Mouse (Mus musculus): ENCODE results near the gene Bcl9. TPM values are rescaled to one million over a fixed set of nuclear protein-coding genes. Genes with fewer than 3 reads are reported as not detected.

Gene Bcl9
- total RNA-seq, 1 experiment from 2014 or later: 25.0 TPM

DNA sequence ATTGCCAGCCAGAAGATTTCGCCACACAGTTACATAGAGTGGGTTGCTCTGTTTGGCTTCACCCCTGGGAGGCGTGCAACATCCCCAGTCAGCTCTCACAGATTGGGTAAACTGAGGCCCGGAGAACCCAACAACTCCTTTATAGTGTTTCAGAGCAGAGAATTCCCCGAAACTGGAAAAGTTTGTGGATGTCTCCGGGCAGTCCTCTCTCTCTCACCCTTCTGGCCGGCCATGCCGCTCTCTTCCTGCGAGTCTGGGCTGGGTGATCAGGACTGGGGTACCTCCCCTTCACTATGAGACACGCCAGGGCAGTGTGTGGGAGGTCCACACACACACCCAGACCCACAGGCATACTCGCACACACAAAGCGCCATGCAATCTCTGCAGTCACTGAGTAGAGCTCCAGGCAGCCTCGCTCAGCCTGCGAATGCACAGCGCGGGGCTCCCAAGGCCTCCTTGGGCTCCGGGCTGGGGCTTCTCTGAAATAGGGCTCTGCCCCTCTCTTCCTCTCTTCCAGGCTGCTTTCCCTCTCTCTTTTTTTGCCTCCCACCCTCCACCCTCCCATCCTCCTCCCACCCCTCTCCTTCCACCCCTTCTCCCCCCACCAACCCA, 670 bp downstream of the Bcl9 start:
- peak; percentile 53 for DNase-seq

DNA sequence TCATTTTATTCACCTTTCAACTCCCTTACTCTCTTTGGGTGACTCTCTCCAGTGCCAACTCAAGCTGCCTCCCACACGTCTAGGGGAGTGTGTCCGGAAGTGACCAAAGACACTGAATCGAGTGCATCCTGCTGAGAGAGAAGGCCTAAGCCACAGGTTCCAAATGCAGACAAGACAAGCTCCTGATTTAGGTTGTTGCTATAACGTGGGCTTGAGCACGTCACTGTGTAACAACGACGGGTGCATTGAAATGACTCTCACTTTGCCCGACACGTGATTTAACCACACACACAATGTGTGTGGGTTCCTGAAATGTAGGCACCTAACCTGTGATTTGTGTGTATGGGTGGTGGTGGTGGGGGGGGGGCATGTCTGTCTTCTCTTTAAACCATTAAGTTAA, 3.4 kb downstream of the Bcl9 start:
- no peak for DNase-seq

DNA sequence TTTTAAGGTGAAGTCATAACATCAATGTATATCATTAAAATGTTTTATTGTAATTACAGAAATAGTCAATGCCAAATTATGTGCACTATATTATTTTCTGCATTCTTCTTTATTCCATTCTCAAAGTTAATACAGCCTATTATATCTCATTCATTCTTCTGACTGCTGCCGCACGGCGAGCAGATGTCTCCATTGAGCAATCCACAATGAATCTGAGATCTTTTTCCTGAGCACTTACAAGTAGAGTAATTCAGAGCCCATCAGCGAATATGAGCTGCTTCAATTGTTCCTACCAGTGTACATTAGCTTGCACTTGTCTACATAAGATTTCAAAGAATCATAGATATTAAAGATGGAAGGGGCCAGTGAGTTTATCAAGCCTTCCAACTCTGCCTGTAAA, 12.8 kb downstream of the Bcl9 start:
- no peak for DNase-seq

DNA sequence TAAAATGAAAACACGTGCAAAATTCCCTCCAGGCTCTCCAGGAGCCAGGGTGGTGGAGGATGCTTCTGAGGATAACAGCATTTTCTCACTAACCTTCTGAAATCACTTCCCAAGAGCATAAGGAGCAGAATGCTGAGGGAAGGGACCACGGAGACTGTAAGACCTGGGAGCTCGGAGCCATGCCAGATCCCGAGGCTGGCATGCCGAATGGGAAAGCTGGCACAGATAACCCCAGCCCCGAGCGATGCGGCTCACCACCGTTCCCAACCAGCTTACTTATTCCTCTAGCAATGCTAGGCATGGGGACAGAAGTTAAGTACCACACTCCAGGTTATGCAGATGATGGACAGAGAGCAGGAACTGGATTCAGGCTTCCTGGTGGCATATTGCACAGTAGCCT, 13.7 kb downstream of the Bcl9 start:
- no peak for DNase-seq

DNA sequence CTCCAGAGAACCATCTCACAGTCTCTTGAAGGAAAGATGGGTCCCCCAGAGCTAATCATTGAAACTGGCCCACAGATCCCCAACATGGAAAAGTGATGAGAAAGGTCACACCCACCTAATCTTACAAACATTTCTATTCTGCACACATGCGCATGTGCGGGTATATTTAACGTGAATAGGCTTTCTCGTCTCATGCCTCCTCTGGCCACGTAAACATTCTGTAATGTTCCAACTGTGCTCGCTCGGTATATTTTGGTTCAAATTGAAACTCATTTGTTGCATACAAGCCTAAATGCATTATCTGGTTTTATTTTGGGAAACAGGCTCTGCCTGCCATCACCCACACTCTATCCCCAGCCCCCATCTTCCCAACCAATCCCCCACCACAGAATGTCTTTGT, 16.3 kb downstream of the Bcl9 start:
- no peak for DNase-seq

DNA sequence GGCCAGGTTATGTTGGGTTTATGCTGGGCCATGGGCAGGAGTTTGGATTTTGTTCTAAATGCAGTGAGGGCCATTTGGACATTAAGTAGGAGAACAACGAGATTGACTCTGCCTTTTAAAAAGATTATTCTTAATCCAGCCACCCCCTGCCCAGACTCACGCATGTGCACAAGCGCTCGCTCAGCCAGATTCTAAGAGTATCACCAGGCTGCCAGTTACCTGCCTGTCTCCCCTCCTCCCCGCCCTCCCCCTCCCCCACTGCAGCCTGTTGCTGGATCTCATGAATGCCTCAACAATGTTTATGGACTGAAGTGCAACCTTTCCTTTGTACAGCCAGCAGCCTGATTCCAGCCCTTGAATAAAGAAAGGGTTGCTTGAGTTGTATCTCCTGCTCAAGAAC, 22.0 kb downstream of the Bcl9 start:
- no peak for DNase-seq

DNA sequence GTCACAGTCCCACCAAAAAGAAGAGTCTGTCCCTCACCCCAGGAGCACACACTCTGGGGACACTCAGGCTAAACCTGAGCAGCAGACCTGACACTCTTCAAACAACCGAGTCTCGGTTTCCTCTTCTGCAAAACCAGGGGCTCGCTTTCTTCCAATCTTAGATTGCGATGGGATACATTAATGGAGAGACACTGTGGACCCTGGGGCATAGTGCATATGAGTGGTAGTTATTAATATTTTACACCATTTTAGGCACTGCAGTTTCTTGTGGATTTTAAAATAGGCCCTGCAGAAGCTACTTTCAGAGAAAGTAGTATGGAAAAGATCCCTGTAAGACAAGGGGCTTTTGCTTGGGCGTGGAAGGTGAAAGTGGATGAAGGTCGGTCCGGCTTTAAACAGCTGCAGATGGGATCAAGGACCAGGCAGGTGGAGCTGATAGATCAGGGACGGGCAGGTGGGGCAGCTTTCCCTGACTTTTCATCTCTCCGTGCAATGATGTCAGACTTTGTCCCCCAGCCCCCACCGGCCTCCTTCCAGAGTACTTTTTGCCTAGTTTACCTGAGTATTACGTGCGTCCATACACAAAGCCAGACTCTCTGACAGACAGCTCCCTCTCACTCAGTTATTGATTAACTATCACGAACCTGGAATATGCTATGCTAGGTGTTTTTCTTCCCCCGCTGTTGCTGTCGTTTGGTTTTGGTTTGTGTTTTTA, 23.0 kb downstream of the Bcl9 start:
- DNase-seq: no peak

DNA sequence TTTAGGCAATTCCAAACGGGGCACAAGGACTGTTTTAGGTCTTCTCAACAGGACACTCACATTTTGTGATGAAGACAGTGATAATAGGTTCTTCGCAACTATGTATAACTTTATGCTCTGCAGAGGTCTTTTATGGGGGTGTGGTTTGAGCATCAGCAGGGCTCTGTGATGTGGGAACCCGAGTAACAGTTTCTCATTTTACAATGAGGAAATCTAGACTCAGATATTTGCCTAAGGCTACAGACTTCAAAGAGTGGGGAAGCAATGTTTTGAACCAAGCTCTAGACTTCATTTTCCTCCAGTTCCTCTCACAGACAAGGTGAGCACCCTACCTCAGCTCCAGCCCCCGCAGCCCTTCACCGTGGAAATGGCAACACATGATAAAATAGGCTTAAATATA, 23.8 kb downstream of the Bcl9 start:
- no peak for DNase-seq

DNA sequence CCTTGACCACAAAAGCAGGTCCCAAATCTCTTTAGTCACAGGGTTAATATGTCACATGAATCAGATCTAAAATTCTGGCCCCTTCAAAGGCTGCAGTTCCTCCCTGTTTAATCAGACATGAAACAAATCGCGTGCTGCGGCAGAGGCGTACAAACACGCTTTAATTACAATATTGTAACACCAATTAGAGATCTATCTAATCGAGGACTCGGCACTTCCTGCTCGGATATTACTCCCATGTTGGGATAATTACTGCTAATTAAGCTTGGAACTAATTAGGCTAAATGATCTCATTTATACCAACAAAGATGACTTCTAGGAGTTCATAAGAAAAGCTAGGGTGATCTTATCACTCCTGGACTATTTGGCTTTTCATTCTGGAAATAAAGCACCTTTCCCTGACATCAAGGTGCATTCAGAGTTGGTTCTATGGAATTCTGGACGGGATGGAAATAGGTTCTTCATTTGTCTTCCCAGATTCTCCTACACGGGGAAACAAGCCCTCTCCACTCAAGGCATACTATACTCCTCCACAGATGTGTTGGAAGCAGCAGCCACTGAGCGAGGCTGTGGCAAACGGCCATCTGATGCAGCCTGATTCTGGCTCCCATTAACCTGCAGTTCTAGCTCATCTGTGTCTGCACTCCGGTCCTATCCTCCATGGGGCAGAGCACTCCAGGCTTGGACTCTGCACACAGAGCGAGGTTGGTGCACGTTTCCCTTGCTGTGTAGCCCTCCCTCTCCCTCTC, 31.9 kb downstream of the Bcl9 start:
- DNase-seq: no peak

DNA sequence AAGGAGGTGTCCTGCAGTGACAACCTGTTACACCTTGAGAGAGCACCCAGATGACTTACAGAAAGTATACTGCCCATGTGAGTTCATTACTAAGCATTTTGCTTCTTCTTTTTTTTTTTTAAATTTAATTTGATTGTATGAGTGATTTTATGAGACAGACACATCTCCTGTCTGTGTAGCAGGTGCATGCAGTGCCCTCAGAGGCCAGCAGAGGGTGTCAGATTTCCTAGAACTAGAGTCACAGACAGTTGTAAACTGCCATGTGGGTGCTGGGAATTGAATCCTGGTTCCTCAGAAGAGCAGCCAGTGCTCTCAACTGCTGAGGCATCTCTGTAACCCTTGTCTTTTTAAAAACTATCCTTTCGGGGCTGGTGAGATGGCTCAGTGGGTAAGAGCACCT, 35.5 kb downstream of the Bcl9 start:
- no peak for DNase-seq

DNA sequence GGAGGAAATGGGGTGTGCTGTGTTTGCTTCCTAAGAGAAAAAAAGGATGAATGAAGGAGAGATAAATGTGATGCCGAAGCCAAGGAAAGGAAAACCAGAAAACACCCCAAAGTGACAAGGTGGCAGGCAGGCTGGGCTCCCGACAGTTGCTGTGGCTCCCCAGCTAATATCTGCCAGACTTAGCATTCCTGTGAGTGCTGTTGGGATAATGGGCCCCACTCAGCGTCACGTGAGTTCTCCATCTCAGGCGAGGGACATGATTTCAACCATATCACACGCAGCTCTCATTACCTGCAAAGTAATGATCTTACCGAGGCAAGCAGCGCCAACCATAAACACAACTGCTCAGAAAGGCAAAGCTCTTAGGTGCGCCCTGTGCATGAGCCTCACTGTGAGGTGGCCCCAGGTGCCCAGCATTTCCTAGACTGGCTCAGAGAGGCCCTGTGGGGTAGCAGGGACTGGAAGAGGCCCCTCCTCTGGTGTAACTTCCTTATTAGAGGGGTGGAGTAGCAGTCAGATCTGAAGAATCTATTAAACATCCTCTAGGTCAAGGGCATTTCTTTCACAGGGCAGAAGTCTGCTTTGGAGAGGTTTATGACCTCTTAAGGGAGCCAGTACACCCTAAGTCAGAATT, 41.9 kb downstream of the Bcl9 start:
- DNase-seq: no peak

DNA sequence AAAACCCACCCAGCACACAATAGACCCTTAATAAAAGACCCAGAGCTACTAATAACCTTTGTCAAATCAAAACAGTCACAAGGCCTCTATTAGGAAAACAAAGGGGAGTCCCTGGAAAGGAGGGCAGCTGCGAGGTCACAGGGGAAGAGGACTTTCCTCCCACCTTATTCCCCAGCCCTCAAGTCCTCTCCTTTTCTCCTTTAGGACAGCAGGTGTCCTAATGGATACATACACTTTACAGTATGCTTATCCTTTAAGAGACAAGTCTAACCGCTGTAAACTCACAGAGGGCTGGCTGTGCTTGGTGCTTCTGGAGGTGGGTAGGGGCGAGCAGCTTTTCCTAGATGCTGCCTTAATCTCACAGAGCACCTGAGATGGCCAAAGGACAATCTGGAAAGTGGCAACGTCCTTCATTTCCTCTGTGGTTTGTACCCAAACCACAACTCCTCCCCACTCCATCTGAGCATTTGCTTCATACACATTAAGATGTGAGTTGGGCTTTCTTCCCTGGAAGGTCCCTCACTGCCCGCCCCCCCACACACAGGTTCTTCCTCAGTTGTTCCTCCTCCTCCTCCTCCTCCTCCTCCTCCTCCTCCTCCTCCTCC, 42.8 kb downstream of the Bcl9 start:
- no peak for DNase-seq

DNA sequence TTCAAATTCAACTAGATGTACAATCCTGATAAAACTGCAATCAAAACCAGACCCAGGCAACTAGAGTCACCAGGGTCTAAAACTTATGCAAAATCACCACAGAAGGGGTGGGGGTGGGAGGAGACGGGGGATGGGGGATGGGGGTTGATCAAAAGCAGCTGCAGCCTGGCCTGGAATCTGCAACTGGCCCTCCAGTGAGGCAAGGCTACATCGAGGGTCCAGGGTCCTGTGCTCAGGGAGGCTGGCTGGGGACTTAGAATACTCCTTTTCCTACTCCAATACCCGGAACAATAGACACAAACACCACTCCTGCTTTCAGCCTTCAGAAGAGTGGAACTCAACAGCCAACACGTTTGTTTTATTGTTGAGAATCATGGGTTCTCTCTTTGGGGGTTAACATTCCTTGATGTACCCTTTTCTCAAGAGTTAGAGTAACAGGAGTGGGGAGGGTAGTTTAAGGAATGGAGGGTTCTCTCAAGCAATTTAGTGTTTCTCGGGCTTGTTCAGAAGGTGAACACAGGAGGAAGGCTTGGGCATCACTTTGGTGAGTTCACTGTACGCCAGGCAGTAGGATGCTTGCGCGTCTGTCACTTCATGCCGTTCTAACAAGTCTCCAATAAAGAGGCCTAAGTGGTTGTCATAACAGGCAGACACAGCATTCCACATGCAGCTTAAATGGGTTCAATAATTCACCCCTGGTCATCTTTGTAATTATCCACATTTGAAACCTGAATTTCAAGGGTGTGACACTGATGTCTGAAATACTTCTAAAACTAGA, 43.7 kb downstream of the Bcl9 start:
- no peak for DNase-seq

DNA sequence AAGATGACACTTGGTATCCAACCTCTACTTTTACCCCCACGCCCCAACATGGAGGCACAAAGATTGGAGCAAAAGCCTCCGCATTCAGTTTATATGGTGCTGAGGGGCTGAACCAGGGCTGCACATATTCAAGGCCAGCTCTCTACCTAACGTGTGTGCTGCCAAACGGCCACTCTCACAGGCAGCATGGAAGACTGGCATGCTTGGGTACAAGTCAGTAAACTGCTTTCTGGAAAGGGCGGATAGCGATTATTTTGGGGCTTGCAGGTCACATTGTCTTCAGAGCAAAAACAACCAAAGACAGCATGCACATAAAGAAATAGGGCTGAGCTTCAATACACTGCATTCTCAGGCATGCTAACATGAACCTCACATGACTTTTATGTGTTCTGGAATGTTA, 44.8 kb downstream of the Bcl9 start:
- no peak for DNase-seq

DNA sequence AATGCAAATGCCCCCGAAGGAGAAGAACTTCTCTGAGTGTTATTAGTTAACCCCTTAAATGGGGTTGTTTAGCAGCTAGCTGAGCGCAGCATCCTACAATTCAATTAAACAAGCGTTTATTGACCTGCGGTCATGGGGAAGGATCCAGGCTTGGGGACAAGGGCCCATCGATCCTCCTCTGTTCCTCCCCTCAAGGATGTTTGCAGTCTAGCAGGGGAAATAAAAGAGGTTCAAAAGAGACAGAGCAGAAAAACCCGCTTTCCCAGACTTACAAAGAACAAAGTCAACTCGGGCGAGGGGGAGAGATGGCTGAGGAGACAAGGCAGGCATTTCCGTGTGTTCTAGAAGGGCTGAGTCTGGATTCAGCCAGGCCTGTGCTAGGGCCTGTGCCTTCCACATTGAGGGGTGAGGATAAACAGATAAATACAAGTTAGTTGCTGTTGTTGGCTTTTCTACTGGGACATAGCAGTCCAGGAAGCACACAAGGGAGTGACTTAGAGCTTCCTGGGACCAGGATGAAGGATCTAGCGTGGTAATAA, 55.0 kb downstream of the Bcl9 start:
- no peak for DNase-seq

DNA sequence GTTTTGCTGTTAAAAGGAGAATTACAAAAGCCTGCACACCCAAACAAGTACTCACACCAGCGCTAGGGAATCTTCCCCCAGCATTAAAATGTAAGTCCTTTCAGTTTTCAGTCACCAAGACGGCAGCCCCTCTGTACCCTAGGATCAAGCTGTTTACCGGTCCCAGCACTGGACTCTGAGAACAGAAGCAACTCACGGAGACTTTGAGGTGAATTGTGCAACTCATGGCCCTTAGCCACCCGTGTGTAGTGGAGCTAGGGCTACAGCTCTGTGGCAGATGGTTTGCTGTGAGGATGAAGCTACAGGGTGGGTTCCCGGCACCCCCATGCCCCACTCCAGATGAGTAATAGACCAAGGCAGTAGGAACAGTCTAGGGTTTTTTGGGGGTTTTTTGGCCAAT, 55.9 kb downstream of the Bcl9 start:
- DNase-seq: no peak

DNA sequence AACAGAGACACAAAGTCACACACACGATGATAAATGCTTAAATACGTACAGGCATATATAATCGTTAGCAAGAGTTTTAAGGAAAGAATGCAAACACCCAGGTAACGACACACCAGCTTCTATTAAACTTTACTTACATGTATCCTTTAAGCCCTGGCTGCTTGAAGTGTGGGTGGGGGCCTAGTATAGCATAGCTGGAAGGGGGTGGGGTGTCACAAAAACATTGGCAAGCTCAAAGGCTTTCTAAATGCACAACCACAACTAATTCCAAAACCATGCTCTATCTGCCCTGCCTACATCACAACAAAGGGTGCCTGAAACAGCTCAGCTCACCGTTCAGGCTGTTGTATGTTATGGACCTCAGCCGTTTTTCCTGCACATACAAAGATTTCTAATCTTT, 57.9 kb downstream of the Bcl9 start:
- no peak for DNase-seq

DNA sequence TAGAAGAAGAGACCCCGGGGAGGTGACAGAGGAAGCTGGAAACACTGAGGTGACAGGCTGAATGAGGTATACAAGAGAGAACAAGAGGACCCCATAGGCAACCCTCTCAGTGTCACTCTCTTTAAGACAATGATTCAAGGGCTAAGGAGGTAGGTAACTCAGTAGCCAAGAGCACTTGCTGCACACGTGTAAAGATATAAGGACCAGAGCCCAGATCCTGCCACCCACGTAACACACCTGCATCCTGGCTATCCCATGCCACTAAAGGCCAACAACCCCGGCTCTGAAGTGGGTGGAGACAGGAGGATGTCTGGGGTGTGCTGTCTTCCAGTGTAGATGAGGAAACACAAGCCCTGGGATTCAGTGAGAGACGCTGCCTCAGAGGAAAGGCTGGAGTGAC, 58.4 kb downstream of the Bcl9 start:
- no peak for DNase-seq

DNA sequence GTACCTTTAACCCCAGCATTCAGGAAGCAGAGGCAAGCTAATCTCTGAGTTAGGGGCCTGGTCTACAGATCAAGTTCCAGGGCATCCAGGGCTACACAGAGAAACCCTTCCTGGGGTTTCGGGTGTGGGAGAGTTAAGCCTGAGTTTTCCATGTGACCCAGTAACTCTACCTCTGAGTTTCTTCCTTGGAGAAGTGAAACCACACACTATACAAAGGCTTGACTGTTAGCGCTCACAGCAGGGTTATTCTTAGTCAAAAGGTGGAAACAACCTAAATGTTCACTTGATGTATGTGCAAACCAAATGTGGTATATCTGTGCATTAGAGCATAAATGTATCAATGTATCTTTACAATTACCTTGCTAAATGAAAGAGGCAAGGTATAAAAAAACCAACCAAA, 59.2 kb downstream of the Bcl9 start:
- DNase-seq: no peak

DNA sequence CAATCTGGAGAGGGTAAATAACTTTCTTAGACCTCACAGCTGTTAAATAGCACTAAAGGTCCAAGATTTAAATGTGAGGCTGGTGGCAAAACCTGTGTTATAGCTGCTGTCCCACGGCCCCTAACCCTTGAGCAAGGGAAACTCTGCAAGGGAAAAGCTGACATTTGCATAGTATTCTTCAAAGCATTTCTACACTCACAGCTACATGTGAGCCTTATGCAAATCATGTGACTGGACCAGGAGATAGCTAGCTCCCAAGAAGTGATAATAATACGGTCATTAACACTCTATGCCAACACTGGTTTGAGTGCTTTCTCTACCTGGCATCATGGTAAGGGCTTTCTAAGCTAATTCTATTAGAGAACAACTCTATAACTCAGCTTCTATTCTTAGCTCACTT, 60.3 kb downstream of the Bcl9 start:
- no peak for DNase-seq

DNA sequence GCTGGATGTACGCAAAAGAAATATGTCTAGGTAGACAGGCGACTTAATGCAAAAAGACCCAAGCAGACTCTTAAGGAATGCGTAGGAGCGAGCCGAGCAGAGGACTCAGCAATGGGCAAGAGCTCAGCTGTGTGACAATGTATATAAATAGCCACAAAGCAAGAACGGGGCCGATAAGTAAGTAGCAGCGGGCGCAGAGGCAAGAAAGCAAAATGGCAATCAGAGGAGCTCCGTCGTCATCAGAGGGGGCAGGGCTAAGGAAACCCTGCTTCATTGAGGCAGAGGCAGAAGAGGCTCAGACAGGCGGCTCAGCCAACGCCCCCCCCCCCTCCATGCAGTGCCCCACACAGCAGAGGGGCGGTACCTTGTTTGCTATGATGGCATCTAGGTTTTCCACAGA, 62.9 kb downstream of the Bcl9 start:
- DNase-seq: no peak

DNA sequence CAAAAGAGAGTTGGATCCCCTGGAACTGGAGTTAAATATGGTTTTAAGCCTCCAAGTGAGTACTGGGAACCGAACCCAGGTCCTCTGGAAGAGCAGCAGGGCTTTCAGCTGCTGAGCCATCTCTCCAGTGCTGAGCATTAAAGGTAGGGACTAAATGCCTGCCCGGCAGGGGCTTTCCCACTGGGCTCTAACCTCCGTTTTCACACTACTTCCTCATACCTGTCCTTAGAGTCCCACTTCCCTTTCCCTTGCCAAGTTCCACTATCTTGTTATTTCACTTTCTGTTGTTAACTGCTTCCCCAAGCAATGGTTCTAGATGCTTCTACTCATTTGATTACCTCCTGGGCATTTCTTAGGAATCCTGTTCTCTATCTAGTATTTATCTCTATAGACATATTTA, 65.4 kb downstream of the Bcl9 start:
- no peak for DNase-seq
